Mouse (Mus musculus): Measurements from ENCODE around the gene Foxe1. TPM values are rescaled to one million over a fixed set of nuclear protein-coding genes. Genes with fewer than 3 reads are reported as not detected.
A peak's percentile ranks its signal among the peaks of the same experiment; 100 is the strongest.

Foxe1 gene
- polyA plus RNA-seq, 1 experiment from 2014 or later, result not detected

- H3K4me1 ChIP-seq (replicated peaks; ENCODE audit: control insufficient read depth, insufficient read depth, low read length), result peaks cover 9% of the 10 kb centered on the region; the same call in 1 of the 2 replicates
- under 1% methylated on average over 56 of the region's 56 CpGs for WGBS
- H3K27me3 ChIP-seq (ENCODE audit: control insufficient read depth, insufficient read depth, low read length), result no peaks in the 10 kb centered on the region
- peak within 1 kb of the TSS; percentile 89 for H3K9ac ChIP-seq
- DNase-seq (ENCODE audit: low spot score) (peak; percentile 98), ATAC-seq (ENCODE audit: low FRiP score) (peak; percentile 97)
- peaks cover 17% of the 10 kb centered on the region for H3K36me3 ChIP-seq (replicated peaks; ENCODE audit: control insufficient read depth, insufficient read depth)
- H3K27ac ChIP-seq, result peak within 1 kb of the TSS; percentile 94
- no peaks in the 10 kb centered on the region for H3K9me3 ChIP-seq (ENCODE audit: control insufficient read depth, low read length)
- H3K4me3 ChIP-seq (replicated peaks; ENCODE audit: low read length), result peak within 1 kb of the TSS; percentile 53
- H3K4me2 ChIP-seq (replicated peaks), result peak within 1 kb of the TSS; percentile 71
Measured at GRCm38 (mm10) chr4:46389013-46389611, 45.7 kb downstream of the Foxe1 start, which contains the start of gene Trmo. Gene Trmo (minus strand): TSS chr4:46389437.

- no peaks in the 10 kb centered on the region for H3K27me3 ChIP-seq (ENCODE audit: control insufficient read depth, insufficient read depth, low read length)
- H3K4me3 ChIP-seq (replicated peaks; ENCODE audit: low read length), result peak overlapping the region; percentile 53
- H3K9me3 ChIP-seq (ENCODE audit: control insufficient read depth, low read length), result no peaks in the 10 kb centered on the region
- WGBS, result 2% methylated on average over 24 of the region's 24 CpGs
- peak; percentile 72 for DNase-seq (ENCODE audit: low spot score)
- peaks cover 9% of the 10 kb centered on the region; the same call in 1 of the 2 replicates for H3K4me1 ChIP-seq (replicated peaks; ENCODE audit: control insufficient read depth, insufficient read depth, low read length)
- peak overlapping the region; percentile 94 for H3K27ac ChIP-seq
- peak overlapping the region; percentile 71 for H3K4me2 ChIP-seq (replicated peaks)
- peaks cover 12% of the 10 kb centered on the region for H3K36me3 ChIP-seq (replicated peaks; ENCODE audit: control insufficient read depth, insufficient read depth)
- peak overlapping the region; percentile 89 for H3K9ac ChIP-seq
- ATAC-seq (ENCODE audit: low FRiP score), result no peak
Measured at GRCm38 (mm10) chr4:46389612-46390341, 46.4 kb downstream of the Foxe1 start.

GRCm38 (mm10) chr4:46390390-46390970, 47.1 kb downstream of the Foxe1 start:
- H3K9ac ChIP-seq, result peak overlapping the region; percentile 89
- H3K27me3 ChIP-seq (ENCODE audit: control insufficient read depth, insufficient read depth, low read length), result no peaks in the 10 kb centered on the region
- H3K4me3 ChIP-seq (replicated peaks; ENCODE audit: low read length), result peak overlapping the region; percentile 53; the same call in 1 of the 2 replicates
- no peak overlapping the region for H3K27ac ChIP-seq
- DNase-seq (ENCODE audit: low spot score) (peak; percentile 83), ATAC-seq (ENCODE audit: low FRiP score) (no peak)
- H3K36me3 ChIP-seq (replicated peaks; ENCODE audit: control insufficient read depth, insufficient read depth), result peaks cover 5% of the 10 kb centered on the region
- WGBS, result 25% methylated on average over 9 of the region's 9 CpGs
- no peaks in the 10 kb centered on the region for H3K9me3 ChIP-seq (ENCODE audit: control insufficient read depth, low read length)
- H3K4me1 ChIP-seq (replicated peaks; ENCODE audit: control insufficient read depth, insufficient read depth, low read length), result peaks cover 9% of the 10 kb centered on the region; the same call in 1 of the 2 replicates
- H3K4me2 ChIP-seq (replicated peaks), result peak overlapping the region; percentile 71

GRCm38 (mm10) chr4:46394388-46394787, 51.0 kb downstream of the Foxe1 start:
- Histone ChIP-seq H3K9me3 (ENCODE audit: control insufficient read depth, low read length) (no peaks in the 10 kb centered on the region), H3K36me3 (replicated peaks; ENCODE audit: control insufficient read depth, insufficient read depth) (no peaks in the 10 kb centered on the region), H3K4me3 (replicated peaks; ENCODE audit: low read length) (no peak overlapping the region), H3K4me1 (replicated peaks; ENCODE audit: control insufficient read depth, insufficient read depth, low read length) (0 out of 2 replicates have a peak, but pooled peaks cover 5% of the 10 kb centered on the region), H3K27me3 (ENCODE audit: control insufficient read depth, insufficient read depth, low read length) (no peaks in the 10 kb centered on the region), H3K4me2 (replicated peaks) (no peak overlapping the region), H3K9ac (no peak overlapping the region), H3K27ac (no peak overlapping the region)
- ATAC-seq (ENCODE audit: low FRiP score) (no peak), DNase-seq (ENCODE audit: low spot score) (no peak)
- WGBS, result 87% methylated on average over 2 of the region's 2 CpGs

GRCm38 (mm10) chr4:46395736-46396135, 52.3 kb downstream of the Foxe1 start:
- Histone ChIP-seq H3K36me3 (replicated peaks; ENCODE audit: control insufficient read depth, insufficient read depth) (no peaks in the 10 kb centered on the region), H3K27ac (no peak overlapping the region), H3K27me3 (ENCODE audit: control insufficient read depth, insufficient read depth, low read length) (no peaks in the 10 kb centered on the region), H3K4me3 (replicated peaks; ENCODE audit: low read length) (no peak overlapping the region), H3K9ac (no peak overlapping the region), H3K4me2 (replicated peaks) (no peak overlapping the region), H3K4me1 (replicated peaks; ENCODE audit: control insufficient read depth, insufficient read depth, low read length) (no peaks in the 10 kb centered on the region), H3K9me3 (ENCODE audit: control insufficient read depth, low read length) (no peaks in the 10 kb centered on the region)
- 39% methylated on average over 5 of the region's 5 CpGs for WGBS
- no peak for DNase-seq (ENCODE audit: low spot score)
- no peak for ATAC-seq (ENCODE audit: low FRiP score)

Other genes with a start within 250 kb of the Foxe1 start
- gene Ncbp1, start 205.0 kb upstream of the Foxe1 start, polyA plus RNA-seq (2014; fragmentation: Nextera tagmentation; extraction: Ambion mirVana), result 75.6 and 84.9 TPM in 2 replicates
- gene Tstd2, start 204.9 kb upstream of the Foxe1 start, polyA plus RNA-seq (2014; fragmentation: Nextera tagmentation; extraction: Ambion mirVana), result 17.5 and 21.6 TPM in 2 replicates
- gene Xpa, start 147.3 kb upstream of the Foxe1 start, polyA plus RNA-seq (2014; fragmentation: Nextera tagmentation; extraction: Ambion mirVana), result 24.9 and 29.0 TPM in 2 replicates
- 8.6 and 9.7 TPM in 2 replicates for gene Trmo, start 45.8 kb downstream of the Foxe1 start, polyA plus RNA-seq (2014; fragmentation: Nextera tagmentation; extraction: Ambion mirVana)
- 0.27 TPM in 1 of 2 replicates, not detected in the other for gene Hemgn, start 69.9 kb downstream of the Foxe1 start, polyA plus RNA-seq (2014; fragmentation: Nextera tagmentation; extraction: Ambion mirVana)
- gene Anp32b, start 107.3 kb downstream of the Foxe1 start, polyA plus RNA-seq (2014; fragmentation: Nextera tagmentation; extraction: Ambion mirVana), result 63.2 and 68.3 TPM in 2 replicates
- 59.7 and 60.3 TPM in 2 replicates for gene Nans, start 145.6 kb downstream of the Foxe1 start, polyA plus RNA-seq (2014; fragmentation: Nextera tagmentation; extraction: Ambion mirVana)
- 1.7 and 2.2 TPM in 2 replicates for gene Trim14, start 192.5 kb downstream of the Foxe1 start, polyA plus RNA-seq (2014; fragmentation: Nextera tagmentation; extraction: Ambion mirVana)